Comparison of ENCODE assay signal across 19 mouse cellular contexts in genomic region chr4:148961081-148961480, GRCm38 (mm10).
DNase-seq lines count a peak whose midpoint lies in the region; ATAC-seq and TF ChIP-seq lines count a peak whose summit lies in the region.
"Had no signal": no experiment of that assay in that cellular context is flagged by ENCODE, and none has a peak within 500 bp of the region (broad histone marks: within the 10 kb centered on the region; RNA-seq: fewer than 3 reads in every experiment).

No protein-coding gene starts in this region.

- H3K27ac ChIP-seq in heart, embryonic 11.5 days (ENCODE audit: low read depth, low read length), result peak overlapping the region; percentile 97
- peak overlapping the region; percentile 47; the same call in 1 of the 2 replicates for H3K27ac ChIP-seq in intestine, embryonic 14.5 days (ENCODE audit: low read depth)
- H3K27ac ChIP-seq in intestine, postnatal 0 days (ENCODE audit: low read depth, low read length), result no peak overlapping the region
- H3K27ac ChIP-seq in midbrain, embryonic 11.5 days (ENCODE audit: low read depth, low read length), result no peak overlapping the region
- H3K27ac ChIP-seq in midbrain, embryonic 13.5 days, result no peak overlapping the region
- H3K27ac ChIP-seq: embryonic facial prominence, embryonic 15.5 days; gastrocnemius, adult 2 months; hindbrain, embryonic 14.5 days had no signal

- no peaks in the 10 kb centered on the region for H3K27me3 ChIP-seq in heart, embryonic 11.5 days (ENCODE audit: control insufficient read depth, insufficient read depth, low read length)
- H3K27me3 ChIP-seq in intestine, embryonic 14.5 days (replicated peaks; ENCODE audit: control insufficient read depth, insufficient read depth, low read length), result no peaks in the 10 kb centered on the region
- no peaks in the 10 kb centered on the region for H3K27me3 ChIP-seq in intestine, postnatal 0 days (replicated peaks; ENCODE audit: control insufficient read depth, insufficient read depth, low read length)
- no peaks in the 10 kb centered on the region for H3K27me3 ChIP-seq in midbrain, embryonic 11.5 days (ENCODE audit: control insufficient read depth, insufficient read depth, low read length)
- 0 out of 2 replicates have a peak, but pooled peaks cover 6% of the 10 kb centered on the region for H3K27me3 ChIP-seq in midbrain, embryonic 13.5 days
- H3K27me3 ChIP-seq: CH12.LX had no signal

- H3K4me2 ChIP-seq in heart, embryonic 11.5 days, result peak overlapping the region; percentile 49
- H3K4me2 ChIP-seq in intestine, embryonic 14.5 days (ENCODE audit: low read length), result no peak overlapping the region
- no peak overlapping the region for H3K4me2 ChIP-seq in intestine, postnatal 0 days (replicated peaks; ENCODE audit: low read depth)
- H3K4me2 ChIP-seq in midbrain, embryonic 11.5 days, result no peak overlapping the region
- no peak overlapping the region for H3K4me2 ChIP-seq in midbrain, embryonic 13.5 days (replicated peaks)
- H3K4me2 ChIP-seq: embryonic facial prominence, embryonic 15.5 days; hindbrain, embryonic 14.5 days; liver, embryonic 11.5 days had no signal

- ATAC-seq in heart, embryonic 11.5 days (replicated peaks; ENCODE audit: insufficient number of reproducible peaks, low FRiP score, low TSS enrichment), result no peak
- ATAC-seq in intestine, embryonic 14.5 days (replicated peaks; ENCODE audit: low FRiP score, low TSS enrichment, low read depth), result no peak
- no peak for ATAC-seq in intestine, postnatal 0 days
- 0 out of 2 replicates have a peak, but pooled peaks have one; percentile 5 for ATAC-seq in midbrain, embryonic 11.5 days (ENCODE audit: low FRiP score)
- ATAC-seq in midbrain, embryonic 13.5 days, result no peak

- DNase-seq in heart, postnatal 25 days (ENCODE audit: low spot score), result no peak
- no peak for DNase-seq in intestine, embryonic 14.5 days (ENCODE audit: low spot score)
- no peak for DNase-seq in midbrain, embryonic 11.5 days (ENCODE audit: low spot score, missing footprints)
- DNase-seq in layer of hippocampus, postnatal 14 days (ENCODE audit: low spot score in 2 of 2), result no peak
- DNase-seq: adrenal gland, postnatal 14 days; cerebellum, adult 18-20 months; cerebellum, postnatal 25 days; layer of hippocampus, adult 9-11 months; lung, adult 18-20 months; lung, postnatal 14 days; thymus, adult 2 months had no signal

- peak overlapping the region; percentile 21; the same call in 1 of the 2 replicates for H3K4me3 ChIP-seq in heart, embryonic 11.5 days (ENCODE audit: low read depth, low read length)
- no peak overlapping the region for H3K4me3 ChIP-seq in intestine, embryonic 14.5 days (ENCODE audit: low read depth, low read length)
- no peak overlapping the region for H3K4me3 ChIP-seq in intestine, postnatal 0 days (ENCODE audit: low read depth, low read length)
- H3K4me3 ChIP-seq in midbrain, embryonic 11.5 days (ENCODE audit: low read depth, low read length), result no peak overlapping the region
- H3K4me3 ChIP-seq in midbrain, embryonic 13.5 days (replicated peaks), result no peak overlapping the region
- H3K4me3 ChIP-seq: embryonic facial prominence, embryonic 15.5 days; gastrocnemius, adult 2 months had no signal

- intact Hi-C loops in heart, postnatal 25 days (cut with DNase I), result loop anchor here (5.0 kb wide), 2 partner anchors 149 to 219 kb away; no protein-coding TSS in a partner anchor

- H3K36me3 ChIP-seq in heart, embryonic 11.5 days (ENCODE audit: control insufficient read depth, insufficient read depth, low read length), result 0 out of 2 replicates have a peak, but pooled peaks cover 3% of the 10 kb centered on the region
- peaks cover 16% of the 10 kb centered on the region for H3K36me3 ChIP-seq in intestine, embryonic 14.5 days (ENCODE audit: control insufficient read depth, insufficient read depth, low read length)
- peaks cover 47% of the 10 kb centered on the region for H3K36me3 ChIP-seq in intestine, postnatal 0 days (ENCODE audit: control insufficient read depth, insufficient read depth)
- no peaks in the 10 kb centered on the region for H3K36me3 ChIP-seq in midbrain, embryonic 11.5 days (ENCODE audit: control insufficient read depth, insufficient read depth, low read length)
- peaks cover 39% of the 10 kb centered on the region for H3K36me3 ChIP-seq in midbrain, embryonic 13.5 days

- H3K9me3 ChIP-seq in heart, embryonic 11.5 days (replicated peaks; ENCODE audit: control insufficient read depth, low read length), result no peaks in the 10 kb centered on the region
- H3K9me3 ChIP-seq in intestine, embryonic 14.5 days (ENCODE audit: control insufficient read depth, low read length), result no peaks in the 10 kb centered on the region
- H3K9me3 ChIP-seq in intestine, postnatal 0 days (ENCODE audit: control insufficient read depth), result no peaks in the 10 kb centered on the region
- H3K9me3 ChIP-seq in midbrain, embryonic 11.5 days (ENCODE audit: control insufficient read depth, low read length), result no peaks in the 10 kb centered on the region
- H3K9me3 ChIP-seq in midbrain, embryonic 13.5 days, result no peaks in the 10 kb centered on the region
- H3K9me3 ChIP-seq: embryonic facial prominence, embryonic 15.5 days had no signal

- 93% methylated on average over 19 of the region's 19 CpGs for WGBS in heart, embryonic 11.5 days (ENCODE audit: insufficient replicate concordance)
- 94% methylated on average over 19 of the region's 19 CpGs for WGBS in intestine, embryonic 14.5 days
- WGBS in intestine, postnatal 0 days, result 91% methylated on average over 18 of the region's 19 CpGs
- WGBS in midbrain, embryonic 11.5 days, result 94% methylated on average over 19 of the region's 19 CpGs
- WGBS in midbrain, embryonic 13.5 days, result 95% methylated on average over 19 of the region's 19 CpGs

- H3K9ac ChIP-seq in heart, embryonic 11.5 days (ENCODE audit: low read depth, low read length), result peak overlapping the region; percentile 57
- no peak overlapping the region for H3K9ac ChIP-seq in intestine, embryonic 14.5 days (ENCODE audit: low read length)
- H3K9ac ChIP-seq in intestine, postnatal 0 days (ENCODE audit: low read depth, low read length), result no peak overlapping the region
- no peak overlapping the region for H3K9ac ChIP-seq in midbrain, embryonic 11.5 days (ENCODE audit: low read length)
- no peak overlapping the region for H3K9ac ChIP-seq in midbrain, embryonic 13.5 days (replicated peaks)
- H3K9ac ChIP-seq: embryonic facial prominence, embryonic 15.5 days; hindbrain, embryonic 14.5 days had no signal

- H3K4me1 ChIP-seq in heart, embryonic 11.5 days (ENCODE audit: control insufficient read depth, insufficient read depth, low read length), result peaks cover 25% of the 10 kb centered on the region
- peaks cover 5% of the 10 kb centered on the region; the same call in 1 of the 2 replicates for H3K4me1 ChIP-seq in intestine, embryonic 14.5 days (replicated peaks; ENCODE audit: control insufficient read depth, insufficient read depth, low read length)
- H3K4me1 ChIP-seq in intestine, postnatal 0 days (replicated peaks; ENCODE audit: control insufficient read depth, insufficient read depth, low read length), result no peaks in the 10 kb centered on the region
- H3K4me1 ChIP-seq in midbrain, embryonic 11.5 days (ENCODE audit: control insufficient read depth, insufficient read depth, low read length), result no peaks in the 10 kb centered on the region
- H3K4me1 ChIP-seq in midbrain, embryonic 13.5 days (replicated peaks), result no peaks in the 10 kb centered on the region

- no peak for TF ChIP-seq CTCF in intestine, postnatal 0 days (IDR thresholded peaks at IDR 0.05; ENCODE audit: low read depth)

Comparison
In these comparisons a context has a peak if more than half of its experiments do, and no peak if none do; other contexts are left out.
1. H3K27ac ChIP-seq: peak in heart, embryonic 11.5 days (single experiment) and intestine, embryonic 14.5 days (single experiment); none in intestine, postnatal 0 days (single experiment), midbrain, embryonic 11.5 days (single experiment) and midbrain, embryonic 13.5 days (single experiment).